Mouse (Mus musculus) ES-E14 (cell line): ENCODE measurements at regions not wholly inside any gene's neighbourhood (a gene's known extent, or its start where the extent isn't known, plus 50 kb on each side); places are given as distances from the start of the nearest gene placed in this dataset.

Experiments
- DNase-seq: peaks from one replicate; pipeline ENCODE4 v3.0.0-alpha.2; 2013; ENCODE audit warnings: low read depth, low spot score
- H3K27ac ChIP-seq: 2 replicates; pipeline ENCODE4 v1.5.1; 2012; ENCODE audit warnings: low read depth, mild to moderate bottlenecking, low read length, moderate library complexity, mixed read lengths; ENCODE audit not compliant: poor library complexity, insufficient read depth, severe bottlenecking
- H3K36me3 ChIP-seq: 2 replicates; pipeline ENCODE4 v1.6.1; 2012; ENCODE audit warnings: mild to moderate bottlenecking, low read length, moderate library complexity, mixed read lengths; ENCODE audit not compliant: control insufficient read depth, poor library complexity, insufficient read depth, severe bottlenecking
- H3K4me1 ChIP-seq, 2 experiments: fragments of 150-350 bp in 1 of 2; sonication (generic) in 1 of 2; 2 replicates each; pipeline ENCODE4 v1.6.1; 2012; ENCODE audit warnings: low read length in 2 of 2, mild to moderate bottlenecking in 1 of 2, mixed read lengths in 1 of 2; ENCODE audit not compliant: control insufficient read depth in 2 of 2, insufficient read depth in 2 of 2, poor library complexity in 1 of 2
- H3K4me3 ChIP-seq, 2 experiments: fragments of 150-350 bp in 1 of 2; sonication (generic) in 1 of 2; 2 replicates each; pipeline ENCODE4 v1.5.1; 2012; ENCODE audit warnings: low read length in 2 of 2, low read depth in 1 of 2, mild to moderate bottlenecking in 1 of 2, mixed read lengths in 1 of 2; ENCODE audit not compliant: insufficient read depth in 1 of 2, poor library complexity in 1 of 2, severe bottlenecking in 1 of 2
- H3K9ac ChIP-seq: 2 replicates; pipeline ENCODE4 v1.6.1; 2012; ENCODE audit warnings: low read depth, mild to moderate bottlenecking, low read length, mixed read lengths; ENCODE audit not compliant: poor library complexity, insufficient read depth, severe bottlenecking
- H3K9me3 ChIP-seq: fragments of 150-350 bp; sonication (generic); 2 replicates; pipeline ENCODE4 v1.6.1; 2012; ENCODE audit warnings: low read depth, mild to moderate bottlenecking, low read length; ENCODE audit not compliant: control insufficient read depth, insufficient read depth
- CHD2 ChIP-seq: IDR thresholded peaks from 2 replicates; pipeline ENCODE4 v1.6.1; 2014; ENCODE audit warnings: mild to moderate bottlenecking, low read depth, low read length, inconsistent platforms
- HCFC1 ChIP-seq: IDR thresholded peaks from 2 replicates; pipeline ENCODE4 v1.6.1; 2012; ENCODE audit warnings: low read length, inconsistent platforms, borderline replicate concordance; ENCODE audit not compliant: insufficient read depth
- MAFK ChIP-seq: IDR thresholded peaks from 2 replicates; pipeline ENCODE4 v1.6.1; 2014; ENCODE audit warnings: mild to moderate bottlenecking, low read depth, low read length, inconsistent platforms; ENCODE audit not compliant: insufficient read depth
- ZC3H11A ChIP-seq: IDR thresholded peaks from 2 replicates; pipeline ENCODE4 v1.6.1; 2012; ENCODE audit warnings: low read depth, mild to moderate bottlenecking, inconsistent platforms, low read length, borderline replicate concordance
- ZNF384 ChIP-seq: IDR thresholded peaks from 2 replicates; pipeline ENCODE4 v1.6.1; 2012; ENCODE audit warnings: low read depth, low read length, inconsistent platforms
- in situ Hi-C, 2 experiments: fragments of 600-800 bp; cut with MboI; formaldehyde crosslinking; loops; one replicate each; pipeline ENCODE4 v1.15.1; 2025; ENCODE audit warnings: low sequenced_read_pairs in 2 of 2, inconsistent platforms in 1 of 2; ENCODE audit not compliant: unreplicated experiment in 2 of 2

DNA sequence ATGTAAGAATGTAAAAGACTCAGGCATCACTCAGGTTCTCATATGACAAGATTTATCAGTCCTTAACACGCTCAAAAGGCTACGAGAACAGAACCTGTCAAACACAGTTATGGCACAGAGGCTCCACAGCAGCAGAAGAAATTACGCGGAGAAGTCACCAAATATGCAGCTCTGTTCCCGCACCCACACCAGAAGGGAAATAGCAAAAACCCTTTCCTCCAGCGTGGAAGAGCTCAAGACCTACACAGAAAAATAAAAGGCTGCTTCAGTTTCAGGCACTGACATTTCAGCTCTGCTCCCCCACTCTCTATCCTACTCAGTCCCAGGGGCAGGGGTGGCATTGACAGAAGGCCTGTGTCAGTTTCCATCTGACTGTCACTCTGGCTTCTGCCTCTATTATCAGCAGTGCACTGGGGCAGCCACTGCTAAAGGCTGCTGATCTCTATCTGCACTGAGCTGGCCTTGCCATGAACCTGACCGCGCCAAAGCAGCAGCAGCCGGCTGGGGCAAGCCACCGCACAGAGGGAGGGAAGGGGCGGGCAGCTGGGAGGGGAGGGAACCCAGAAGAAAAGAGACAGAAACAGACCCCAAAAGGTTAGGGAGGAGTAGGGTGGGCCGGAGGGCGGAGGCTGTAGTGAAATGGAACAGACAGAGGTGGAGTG, 513.3 kb upstream of the Mms22l start:
- Histone ChIP-seq H3K27ac (no peak overlapping the region), H3K4me3 (peak overlapping the region in 1 of 2 experiments; percentile 26; a peak in 1 of 4 replicates)

DNA sequence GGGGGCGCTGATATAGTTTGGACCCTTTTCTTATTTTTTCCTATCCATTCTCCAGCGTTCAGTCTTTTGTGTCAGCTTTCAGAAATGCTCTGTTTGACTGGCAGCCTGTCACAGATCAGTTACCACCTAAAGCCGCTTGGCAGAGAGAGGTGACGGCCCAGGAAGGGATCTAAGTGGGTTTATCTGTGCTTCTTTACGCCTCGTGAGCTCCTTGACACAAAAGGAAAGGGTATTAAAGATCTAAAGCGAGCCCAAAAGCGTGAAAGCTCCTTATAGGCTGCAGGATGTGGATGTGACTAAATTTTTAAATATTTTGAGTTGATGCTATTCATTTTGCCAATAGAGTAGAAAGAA, 512.8 kb upstream of the Mms22l start:
- no peak for DNase-seq
- H3K4me3 ChIP-seq: peak overlapping the region in 1 of 2 experiments; percentile 26; a peak in 1 of 4 replicates
- no peak overlapping the region for H3K9ac ChIP-seq
- in situ Hi-C loops: no loop called here
- H3K27ac ChIP-seq: no peak overlapping the region
- no peaks in the 10 kb centered on the region for H3K4me1 ChIP-seq
- H3K36me3 ChIP-seq: no peaks in the 10 kb centered on the region
- TF ChIP-seq MAFK: no peak
- TF ChIP-seq CHD2: no peak
- no peak for TF ChIP-seq HCFC1
- no peak for TF ChIP-seq ZC3H11A
- no peak for TF ChIP-seq ZNF384
- no peaks in the 10 kb centered on the region for H3K9me3 ChIP-seq

More for the DNA sequence above, 513.3 kb upstream of the Mms22l start:
- Histone ChIP-seq H3K4me1 (no peaks in the 10 kb centered on the region), H3K36me3 (no peaks in the 10 kb centered on the region), H3K9ac (no peak overlapping the region), H3K9me3 (no peaks in the 10 kb centered on the region)
- no peak for TF ChIP-seq CHD2
- no peak for TF ChIP-seq ZNF384
- TF ChIP-seq ZC3H11A: no peak
- TF ChIP-seq HCFC1: no peak
- TF ChIP-seq MAFK: no peak
- in situ Hi-C loops: no loop called here
- DNase-seq: no peak

DNA sequence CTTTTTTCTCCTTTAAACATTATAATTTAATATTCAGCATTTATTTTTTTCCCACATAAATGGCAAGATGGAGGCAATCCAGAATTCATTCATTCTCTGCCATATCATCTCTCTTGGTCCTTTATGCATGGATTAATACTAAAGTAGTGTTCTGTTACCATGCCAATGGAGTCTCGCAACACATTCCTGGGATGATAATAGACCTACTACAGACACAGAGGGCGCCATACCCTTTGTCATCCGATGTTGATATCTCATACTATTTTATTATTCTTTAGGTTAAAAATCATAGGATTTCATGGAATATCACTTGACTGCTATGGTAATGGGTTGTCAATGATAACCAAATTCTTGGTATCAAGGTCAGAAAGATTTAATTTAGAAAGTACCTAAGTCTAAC, 512.2 kb upstream of the Mms22l start:
- no peak for DNase-seq
- no peak overlapping the region for H3K4me3 ChIP-seq
- H3K36me3 ChIP-seq: no peaks in the 10 kb centered on the region
- in situ Hi-C loops: no loop called here
- H3K9ac ChIP-seq: no peak overlapping the region
- H3K4me1 ChIP-seq: no peaks in the 10 kb centered on the region
- TF ChIP-seq MAFK: no peak
- no peak for TF ChIP-seq HCFC1
- no peak for TF ChIP-seq ZC3H11A
- no peak for TF ChIP-seq CHD2
- no peak for TF ChIP-seq ZNF384
- no peaks in the 10 kb centered on the region for H3K9me3 ChIP-seq
- no peak overlapping the region for H3K27ac ChIP-seq

DNA sequence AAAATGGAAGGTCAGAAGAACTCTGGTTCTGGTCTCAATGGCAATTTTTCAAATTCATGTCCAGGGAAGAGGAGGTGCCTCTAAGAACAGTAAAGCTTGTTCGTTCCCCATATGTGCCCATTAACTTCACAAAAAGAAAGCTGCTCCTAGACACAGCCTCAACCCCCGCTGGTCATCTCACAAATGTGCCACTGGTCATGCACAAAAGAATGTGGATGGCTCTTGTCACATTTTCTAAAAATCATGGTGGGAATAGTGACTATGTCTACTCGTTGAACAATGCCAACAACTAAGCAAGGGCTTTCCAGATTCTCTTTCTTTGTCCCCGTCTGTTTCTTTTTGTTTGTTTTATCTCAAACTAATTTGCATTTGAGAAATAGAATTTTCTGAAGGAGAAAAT, 510.3 kb upstream of the Mms22l start:
- H3K9me3 ChIP-seq: no peaks in the 10 kb centered on the region
- no peak overlapping the region for H3K9ac ChIP-seq
- in situ Hi-C loops: no loop called here
- no peak for TF ChIP-seq MAFK
- TF ChIP-seq HCFC1: no peak
- TF ChIP-seq ZNF384: no peak
- TF ChIP-seq CHD2: no peak
- TF ChIP-seq ZC3H11A: no peak
- H3K4me1 ChIP-seq: no peaks in the 10 kb centered on the region
- H3K4me3 ChIP-seq: no peak overlapping the region
- no peak for DNase-seq
- no peaks in the 10 kb centered on the region for H3K36me3 ChIP-seq
- H3K27ac ChIP-seq: no peak overlapping the region

DNA sequence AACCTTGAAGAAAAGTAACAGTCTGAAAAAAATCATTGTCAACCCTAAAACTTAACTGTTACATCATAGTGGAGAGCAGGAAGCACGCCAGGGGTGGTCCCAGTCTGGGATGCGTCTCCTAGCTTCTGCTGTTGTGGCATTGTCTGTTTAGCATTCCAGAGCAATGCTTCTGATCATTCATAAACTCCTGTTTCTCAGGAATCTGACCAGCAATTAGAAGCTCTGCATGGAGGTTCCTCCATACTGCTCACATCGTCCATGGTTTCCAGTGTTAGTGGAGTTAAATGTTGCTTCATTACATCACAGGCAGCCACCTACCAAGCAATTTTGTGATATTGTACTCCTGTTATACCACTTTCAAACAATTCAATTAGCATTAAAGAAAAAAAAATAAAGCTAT, 502.4 kb upstream of the Mms22l start:
- Histone ChIP-seq H3K9me3 (no peaks in the 10 kb centered on the region), H3K36me3 (no peaks in the 10 kb centered on the region), H3K4me1 (no peaks in the 10 kb centered on the region), H3K4me3 (no peak overlapping the region), H3K9ac (no peak overlapping the region), H3K27ac (no peak overlapping the region)
- in situ Hi-C loops: no loop called here
- no peak for TF ChIP-seq ZNF384
- TF ChIP-seq ZC3H11A: no peak
- no peak for TF ChIP-seq HCFC1
- no peak for TF ChIP-seq CHD2
- TF ChIP-seq MAFK: no peak
- DNase-seq: no peak
